Mouse (Mus musculus): Measurements from ENCODE around the gene Dcpp2. TPM values are rescaled to one million over a fixed set of nuclear protein-coding genes. Genes with fewer than 3 reads are reported as not detected.
"Not testable (repeated sequence)": the region's sequence is repeated elsewhere in the genome, so short reads cannot be mapped to it uniquely, and the experiment has no call there.

Dcpp2 gene
- total and polyA plus RNA-seq, 2 experiments from 2014 or later = not detected

GRCm38 (mm10) chr17:23924531-23925007 is 43.9 kb downstream of the Dcpp2 start:
- peak; percentile 98 for ATAC-seq
- Histone ChIP-seq H3K27ac (peak overlapping the region; percentile 94), H3K4me3 (ENCODE audit: low read length) (peak overlapping the region; percentile 54), H3K36me3 (ENCODE audit: insufficient read depth, low read length) (no peaks in the 10 kb centered on the region), H3K9ac (replicated peaks; ENCODE audit: low read length) (peak overlapping the region; percentile 50), H3K27me3 (ENCODE audit: insufficient read depth, low read length) (no peaks in the 10 kb centered on the region), H3K4me1 (ENCODE audit: insufficient read depth, low read length) (no peaks in the 10 kb centered on the region), H3K4me2 (ENCODE audit: low read depth, low read length) (peak overlapping the region; percentile 74), H3K9me3 (ENCODE audit: low read length) (no peaks in the 10 kb centered on the region)
- peak; percentile 94 for DNase-seq (ENCODE audit: low spot score)
- under 1% methylated on average over 29 of the region's 29 CpGs for WGBS
- TF ChIP-seq CTCF (IDR thresholded peaks at IDR 0.05; ENCODE audit: low read depth) = peak; percentile 53

- ATAC-seq = peak; percentile 89
- under 1% methylated on average over 14 of the region's 14 CpGs for WGBS
- H3K4me1 ChIP-seq (ENCODE audit: insufficient read depth, low read length) = no peaks in the 10 kb centered on the region
- peak; percentile 91 for DNase-seq (ENCODE audit: low spot score)
- no peaks in the 10 kb centered on the region for H3K27me3 ChIP-seq (ENCODE audit: insufficient read depth, low read length)
- peak overlapping the region; percentile 74 for H3K4me2 ChIP-seq (ENCODE audit: low read depth, low read length)
- peak overlapping the region; percentile 50 for H3K9ac ChIP-seq (replicated peaks; ENCODE audit: low read length)
- no peaks in the 10 kb centered on the region for H3K36me3 ChIP-seq (ENCODE audit: insufficient read depth, low read length)
- TF ChIP-seq CTCF (IDR thresholded peaks at IDR 0.05; ENCODE audit: low read depth) = peak; percentile 19
- no peaks in the 10 kb centered on the region for H3K9me3 ChIP-seq (ENCODE audit: low read length)
- peak overlapping the region; percentile 54 for H3K4me3 ChIP-seq (ENCODE audit: low read length)
- H3K27ac ChIP-seq = peak overlapping the region; percentile 94
Measured at GRCm38 (mm10) chr17:23925090-23925493, 44.4 kb downstream of the Dcpp2 start.

GRCm38 (mm10) chr17:23931157-23931556 is 50.5 kb downstream of the Dcpp2 start:
- no peak for DNase-seq (ENCODE audit: low spot score)
- Histone ChIP-seq H3K4me2 (ENCODE audit: low read depth, low read length) (no peak overlapping the region), H3K27ac (no peak overlapping the region), H3K4me3 (ENCODE audit: low read length) (no peak overlapping the region), H3K36me3 (ENCODE audit: insufficient read depth, low read length) (no peaks in the 10 kb centered on the region), H3K4me1 (ENCODE audit: insufficient read depth, low read length) (no peaks in the 10 kb centered on the region), H3K9ac (replicated peaks; ENCODE audit: low read length) (no peak overlapping the region), H3K27me3 (ENCODE audit: insufficient read depth, low read length) (no peaks in the 10 kb centered on the region), H3K9me3 (ENCODE audit: low read length) (no peaks in the 10 kb centered on the region)
- TF ChIP-seq CTCF (IDR thresholded peaks at IDR 0.05; ENCODE audit: low read depth) = no peak
- no peak for ATAC-seq
- 88% methylated on average over 5 of the region's 5 CpGs for WGBS

- Histone ChIP-seq H3K27ac (no peak within 1 kb of the TSS), H3K36me3 (ENCODE audit: insufficient read depth, low read length) (no peaks in the 10 kb centered on the region), H3K9ac (replicated peaks; ENCODE audit: low read length) (no peak within 1 kb of the TSS), H3K4me3 (ENCODE audit: low read length) (no peak within 1 kb of the TSS), H3K4me2 (ENCODE audit: low read depth, low read length) (no peak within 1 kb of the TSS), H3K9me3 (ENCODE audit: low read length) (no peaks in the 10 kb centered on the region), H3K4me1 (ENCODE audit: insufficient read depth, low read length) (no peaks in the 10 kb centered on the region), H3K27me3 (ENCODE audit: insufficient read depth, low read length) (no peaks in the 10 kb centered on the region)
- no peak for TF ChIP-seq CTCF (IDR thresholded peaks at IDR 0.05; ENCODE audit: low read depth)
- ATAC-seq (no peak), DNase-seq (ENCODE audit: low spot score) (no peak)
Measured at GRCm38 (mm10) chr17:23941372-23941771, 60.7 kb downstream of the Dcpp2 start, which contains the start of gene Sbp. TSS of gene Sbp (plus strand) at chr17:23941672.

- H3K4me3 ChIP-seq (ENCODE audit: low read length); H3K4me2 ChIP-seq (ENCODE audit: low read depth, low read length); H3K36me3 ChIP-seq (ENCODE audit: insufficient read depth, low read length); H3K4me1 ChIP-seq (ENCODE audit: insufficient read depth, low read length); H3K9me3 ChIP-seq (ENCODE audit: low read length); DNase-seq (ENCODE audit: low spot score); ATAC-seq; H3K9ac ChIP-seq (replicated peaks; ENCODE audit: low read length); H3K27ac ChIP-seq; H3K27me3 ChIP-seq (ENCODE audit: insufficient read depth, low read length): not testable (repeated sequence)
- WGBS = 84% methylated on average over 4 of the region's 4 CpGs
Measured at GRCm38 (mm10) chr17:23947486-23947885, 66.8 kb downstream of the Dcpp2 start.

GRCm38 (mm10) chr17:23949068-23949467 is 68.4 kb downstream of the Dcpp2 start:
- Histone ChIP-seq H3K36me3 (ENCODE audit: insufficient read depth, low read length) (no peaks in the 10 kb centered on the region), H3K4me1 (ENCODE audit: insufficient read depth, low read length) (no peaks in the 10 kb centered on the region), H3K4me3 (ENCODE audit: low read length) (no peak overlapping the region), H3K4me2 (ENCODE audit: low read depth, low read length) (no peak overlapping the region), H3K27me3 (ENCODE audit: insufficient read depth, low read length) (no peaks in the 10 kb centered on the region), H3K27ac (no peak overlapping the region), H3K9me3 (ENCODE audit: low read length) (no peaks in the 10 kb centered on the region), H3K9ac (replicated peaks; ENCODE audit: low read length) (no peak overlapping the region)
- ATAC-seq = no peak
- 94% methylated on average over 2 of the region's 2 CpGs for WGBS
- TF ChIP-seq CTCF (IDR thresholded peaks at IDR 0.05; ENCODE audit: low read depth) = no peak
- DNase-seq (ENCODE audit: low spot score) = no peak

Other genes with a start within 250 kb of the Dcpp2 start
- gene Mmp25, start 235.6 kb upstream of the Dcpp2 start, total RNA-seq (2014; rRNA removed) = 0.65 and 1.2 TPM in 2 replicates
- 1.2 and 1.3 TPM in 2 replicates for gene Mmp25, start 235.6 kb upstream of the Dcpp2 start, polyA plus RNA-seq (2015; fragmentation: Nextera tagmentation; extraction: Ambion mirVana)
- not detected in 2 replicates for gene Bicdl2, start 220.4 kb upstream of the Dcpp2 start, total RNA-seq (2014; rRNA removed)
- 0.11 and 0.18 TPM in 2 replicates for gene Bicdl2, start 220.4 kb upstream of the Dcpp2 start, polyA plus RNA-seq (2015; fragmentation: Nextera tagmentation; extraction: Ambion mirVana)
- gene Hcfc1r1, start 207.3 kb upstream of the Dcpp2 start, total RNA-seq (2014; rRNA removed) = 107 and 126 TPM in 2 replicates
- gene Hcfc1r1, start 207.3 kb upstream of the Dcpp2 start, polyA plus RNA-seq (2015; fragmentation: Nextera tagmentation; extraction: Ambion mirVana) = 209 and 217 TPM in 2 replicates
- 16.1 and 28.1 TPM in 2 replicates for gene Thoc6, start 207.0 kb upstream of the Dcpp2 start, total RNA-seq (2014; rRNA removed)
- gene Thoc6, start 207.0 kb upstream of the Dcpp2 start, polyA plus RNA-seq (2015; fragmentation: Nextera tagmentation; extraction: Ambion mirVana) = 28.4 and 29.1 TPM in 2 replicates
- gene Tnfrsf12a, start 203.4 kb upstream of the Dcpp2 start, total RNA-seq (2014; rRNA removed) = 5.5 and 8.7 TPM in 2 replicates
- 7.3 and 7.7 TPM in 2 replicates for gene Tnfrsf12a, start 203.4 kb upstream of the Dcpp2 start, polyA plus RNA-seq (2015; fragmentation: Nextera tagmentation; extraction: Ambion mirVana)
- 0.75 and 1.0 TPM in 2 replicates for gene Cldn6, start 201.6 kb upstream of the Dcpp2 start, total RNA-seq (2014; rRNA removed)
- 0.33 and 0.34 TPM in 2 replicates for gene Cldn6, start 201.6 kb upstream of the Dcpp2 start, polyA plus RNA-seq (2015; fragmentation: Nextera tagmentation; extraction: Ambion mirVana)
- gene Cldn9, start 196.9 kb upstream of the Dcpp2 start, total RNA-seq (2014; rRNA removed) = 1.0 and 1.9 TPM in 2 replicates
- gene Cldn9, start 196.9 kb upstream of the Dcpp2 start, polyA plus RNA-seq (2015; fragmentation: Nextera tagmentation; extraction: Ambion mirVana) = 1.1 and 1.2 TPM in 2 replicates
- not detected in 2 replicates for gene 1520401A03Rik, start 158.1 kb upstream of the Dcpp2 start, total RNA-seq (2014; rRNA removed)
- gene 1520401A03Rik, start 158.1 kb upstream of the Dcpp2 start, polyA plus RNA-seq (2015; fragmentation: Nextera tagmentation; extraction: Ambion mirVana) = 0.19 and 0.26 TPM in 2 replicates
- 27.1 and 27.8 TPM in 2 replicates for gene Pkmyt1, start 154.5 kb upstream of the Dcpp2 start, total RNA-seq (2014; rRNA removed)
- gene Pkmyt1, start 154.5 kb upstream of the Dcpp2 start, polyA plus RNA-seq (2015; fragmentation: Nextera tagmentation; extraction: Ambion mirVana) = 19.5 and 20.1 TPM in 2 replicates
- 102 and 120 TPM in 2 replicates for gene Paqr4, start 140.0 kb upstream of the Dcpp2 start, total RNA-seq (2014; rRNA removed)
- gene Paqr4, start 140.0 kb upstream of the Dcpp2 start, polyA plus RNA-seq (2015; fragmentation: Nextera tagmentation; extraction: Ambion mirVana) = 69.4 and 72.1 TPM in 2 replicates
- 1.2 and 2.0 TPM in 2 replicates for gene Kremen2, start 135.0 kb upstream of the Dcpp2 start, total RNA-seq (2014; rRNA removed)
- gene Kremen2, start 135.0 kb upstream of the Dcpp2 start, polyA plus RNA-seq (2015; fragmentation: Nextera tagmentation; extraction: Ambion mirVana) = 1.1 and 1.4 TPM in 2 replicates
- 230 and 258 TPM in 2 replicates for gene Flywch1, start 109.3 kb upstream of the Dcpp2 start, total RNA-seq (2014; rRNA removed)
- gene Flywch1, start 109.3 kb upstream of the Dcpp2 start, polyA plus RNA-seq (2015; fragmentation: Nextera tagmentation; extraction: Ambion mirVana) = 165 and 183 TPM in 2 replicates
- 63.3 and 83.8 TPM in 2 replicates for gene Flywch2, start 94.8 kb upstream of the Dcpp2 start, total RNA-seq (2014; rRNA removed)
- gene Flywch2, start 94.8 kb upstream of the Dcpp2 start, polyA plus RNA-seq (2015; fragmentation: Nextera tagmentation; extraction: Ambion mirVana) = 99.8 and 123 TPM in 2 replicates
- 133 and 144 TPM in 2 replicates for gene Srrm2, start 90.3 kb upstream of the Dcpp2 start, total RNA-seq (2014; rRNA removed)
- 419 and 436 TPM in 2 replicates for gene Srrm2, start 90.3 kb upstream of the Dcpp2 start, polyA plus RNA-seq (2015; fragmentation: Nextera tagmentation; extraction: Ambion mirVana)
- gene Elob, start 51.7 kb upstream of the Dcpp2 start, total RNA-seq (2014; rRNA removed) = 755 and 1,410 TPM in 2 replicates
- 1,482 and 1,504 TPM in 2 replicates for gene Elob, start 51.7 kb upstream of the Dcpp2 start, polyA plus RNA-seq (2015; fragmentation: Nextera tagmentation; extraction: Ambion mirVana)
- not detected in 2 replicates for gene Prss33, start 44.8 kb upstream of the Dcpp2 start, total RNA-seq (2014; rRNA removed)
- gene Prss33, start 44.8 kb upstream of the Dcpp2 start, polyA plus RNA-seq (2015; fragmentation: Nextera tagmentation; extraction: Ambion mirVana) = not detected in 2 replicates
- not detected in 2 replicates for gene Prss32, start 37.0 kb upstream of the Dcpp2 start, total RNA-seq (2014; rRNA removed)
- gene Prss32, start 37.0 kb upstream of the Dcpp2 start, polyA plus RNA-seq (2015; fragmentation: Nextera tagmentation; extraction: Ambion mirVana) = 0.25 and 0.48 TPM in 2 replicates
- gene Prss41, start 36.7 kb upstream of the Dcpp2 start, total RNA-seq (2014; rRNA removed) = 0.37 TPM in 1 of 2 replicates, not detected in the other
- gene Prss41, start 36.7 kb upstream of the Dcpp2 start, polyA plus RNA-seq (2015; fragmentation: Nextera tagmentation; extraction: Ambion mirVana) = 0.90 and 1.3 TPM in 2 replicates
- gene Prss21, start 12.8 kb upstream of the Dcpp2 start, total RNA-seq (2014; rRNA removed) = not detected in 2 replicates
- not detected in 2 replicates for gene Prss21, start 12.8 kb upstream of the Dcpp2 start, polyA plus RNA-seq (2015; fragmentation: Nextera tagmentation; extraction: Ambion mirVana)
- not detected in 2 replicates for gene Dcpp1, start within 50 bp of the Dcpp2 start, total RNA-seq (2014; rRNA removed)
- not detected in 2 replicates for gene Dcpp1, start within 50 bp of the Dcpp2 start, polyA plus RNA-seq (2015; fragmentation: Nextera tagmentation; extraction: Ambion mirVana)
- gene Dcpp3, start 36.6 kb downstream of the Dcpp2 start, total RNA-seq (2014; rRNA removed) = not detected in 2 replicates
- not detected in 2 replicates for gene Dcpp3, start 36.6 kb downstream of the Dcpp2 start, polyA plus RNA-seq (2015; fragmentation: Nextera tagmentation; extraction: Ambion mirVana)
- not detected in 2 replicates for gene Sbp, start 60.8 kb downstream of the Dcpp2 start, total RNA-seq (2014; rRNA removed)
- not detected in 2 replicates for gene Sbp, start 60.8 kb downstream of the Dcpp2 start, polyA plus RNA-seq (2015; fragmentation: Nextera tagmentation; extraction: Ambion mirVana)
- gene Sbpl, start 74.4 kb downstream of the Dcpp2 start, total RNA-seq (2014; rRNA removed) = 1.4 TPM in 1 of 2 replicates, not detected in the other
- not detected in 2 replicates for gene Sbpl, start 74.4 kb downstream of the Dcpp2 start, polyA plus RNA-seq (2015; fragmentation: Nextera tagmentation; extraction: Ambion mirVana)
- not detected in 2 replicates for gene Prss30, start 99.7 kb downstream of the Dcpp2 start, total RNA-seq (2014; rRNA removed)
- not detected in 2 replicates for gene Prss30, start 99.7 kb downstream of the Dcpp2 start, polyA plus RNA-seq (2015; fragmentation: Nextera tagmentation; extraction: Ambion mirVana)
- 0.42 TPM in 1 of 2 replicates, not detected in the other for gene Prss22, start 117.2 kb downstream of the Dcpp2 start, total RNA-seq (2014; rRNA removed)
- not detected in 2 replicates for gene Prss22, start 117.2 kb downstream of the Dcpp2 start, polyA plus RNA-seq (2015; fragmentation: Nextera tagmentation; extraction: Ambion mirVana)
- not detected in 2 replicates for gene Prss27, start 157.3 kb downstream of the Dcpp2 start, total RNA-seq (2014; rRNA removed)
- gene Prss27, start 157.3 kb downstream of the Dcpp2 start, polyA plus RNA-seq (2015; fragmentation: Nextera tagmentation; extraction: Ambion mirVana) = 0.14 TPM in 1 of 2 replicates, not detected in the other
- gene Kctd5, start 192.6 kb downstream of the Dcpp2 start, total RNA-seq (2014; rRNA removed) = 106 and 109 TPM in 2 replicates
- gene Kctd5, start 192.6 kb downstream of the Dcpp2 start, polyA plus RNA-seq (2015; fragmentation: Nextera tagmentation; extraction: Ambion mirVana) = 91.4 and 95.7 TPM in 2 replicates

Measured in hindbrain, postnatal 0 days (tissue).